Mouse (Mus musculus): ENCODE data around the gene Kdm1b.
A peak's percentile ranks its signal among the peaks of the same experiment; 100 is the strongest.

Kdm1b gene

GRCm38 (mm10) chr13:47043030-47043680 is at the start of gene Kdm1b:
TSS of gene Kdm1b (plus strand) at chr13:47043499.
- DNase-seq (ENCODE audit: low spot score in 2 of 2), result peak; percentile 97 to 99

GRCm38 (mm10) chr13:46997355-46997754 is 45.9 kb upstream of the Kdm1b start:
- no peak for DNase-seq (ENCODE audit: low spot score in 2 of 2)

GRCm38 (mm10) chr13:46999498-46999897 is 43.8 kb upstream of the Kdm1b start:
- no peak for DNase-seq (ENCODE audit: low spot score in 2 of 2)

DNA sequence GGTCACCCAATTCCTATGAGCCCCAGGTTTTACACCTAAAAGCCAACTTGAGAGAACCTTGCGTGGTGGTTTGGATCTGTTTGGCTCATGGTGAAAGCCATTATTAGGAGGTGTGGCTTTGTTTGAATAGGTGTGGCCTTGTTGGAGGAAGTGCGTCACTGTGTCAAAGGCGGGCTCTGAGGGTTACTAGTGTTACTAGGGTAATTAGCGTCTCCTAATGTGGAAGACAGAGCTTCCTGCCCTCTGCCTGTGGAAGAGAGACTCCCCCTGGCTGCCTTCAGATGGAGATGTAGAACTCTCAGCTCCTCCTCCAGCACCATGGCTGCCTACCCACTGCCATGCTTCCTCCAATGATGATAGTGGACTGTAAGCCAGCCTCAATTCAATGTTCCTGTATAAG is 41.7 kb upstream of the Kdm1b start:
- DNase-seq (ENCODE audit: low spot score in 2 of 2), result no peak

GRCm38 (mm10) chr13:47013740-47014139 is 29.6 kb upstream of the Kdm1b start:
- DNase-seq (ENCODE audit: low spot score in 2 of 2), result no peak

- DNase-seq (ENCODE audit: low spot score in 2 of 2), result peak; percentile 85 to 86
Observed at GRCm38 (mm10) chr13:47014334-47015194, 28.7 kb upstream of the Kdm1b start, which contains the start of gene Nhlrc1. TSS of gene Nhlrc1 (minus strand) at chr13:47014850.

GRCm38 (mm10) chr13:47015195-47015501 is 28.2 kb upstream of the Kdm1b start:
- DNase-seq (ENCODE audit: low spot score in 2 of 2), result no peak

DNA sequence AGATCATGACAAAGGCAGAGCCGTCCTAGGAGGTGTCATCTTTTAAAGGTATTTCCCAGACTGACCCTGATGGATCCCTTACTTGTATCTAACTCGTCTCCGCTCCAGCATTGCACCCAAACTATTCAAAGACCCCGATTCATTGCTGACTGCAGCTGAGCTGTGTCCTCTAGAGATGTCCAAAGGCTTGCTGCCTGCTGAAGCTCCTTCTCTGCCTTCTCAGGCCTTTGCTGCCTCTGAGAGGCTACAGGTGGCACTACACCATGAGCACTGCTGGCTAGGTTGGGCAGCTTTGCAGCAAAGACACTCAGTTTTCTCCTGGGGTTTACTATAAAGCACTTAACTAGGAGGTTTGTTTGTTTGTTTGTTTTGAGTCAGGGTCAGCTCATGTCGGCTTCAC is 26.0 kb upstream of the Kdm1b start:
- peak; percentile 81 to 83 for DNase-seq (ENCODE audit: low spot score in 2 of 2)

GRCm38 (mm10) chr13:47019774-47020173 is 23.5 kb upstream of the Kdm1b start:
- DNase-seq (ENCODE audit: low spot score in 2 of 2), result no peak

DNA sequence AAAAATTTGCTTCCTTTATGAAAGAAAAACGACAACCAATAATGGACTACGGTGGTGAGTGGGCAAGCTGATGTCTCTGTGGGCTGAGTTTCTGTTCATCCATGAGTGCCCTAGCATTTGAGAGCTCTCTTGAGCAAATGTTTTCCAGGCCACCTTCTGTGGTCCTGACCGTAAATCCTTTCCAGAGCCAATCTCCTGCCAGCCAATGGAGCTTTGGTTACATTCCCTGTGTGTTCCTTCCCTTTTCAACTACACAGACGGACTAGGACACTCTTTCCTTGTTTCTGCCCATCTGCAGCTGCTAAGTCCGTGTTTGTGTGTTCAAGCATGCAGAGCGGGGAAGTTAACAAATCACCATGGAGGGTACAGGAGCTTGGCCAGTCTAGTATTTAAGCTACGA is 22.5 kb upstream of the Kdm1b start:
- DNase-seq (ENCODE audit: low spot score in 2 of 2), result no peak

GRCm38 (mm10) chr13:47030376-47031107 is 12.8 kb upstream of the Kdm1b start:
- no peak for DNase-seq (ENCODE audit: low spot score in 2 of 2)

GRCm38 (mm10) chr13:47033602-47034001 is 9.7 kb upstream of the Kdm1b start:
- DNase-seq (ENCODE audit: low spot score in 2 of 2), result no peak

- no peak for DNase-seq (ENCODE audit: low spot score in 2 of 2)
Observed at GRCm38 (mm10) chr13:47037946-47038345, 5.4 kb upstream of the Kdm1b start.

- no peak for DNase-seq (ENCODE audit: low spot score in 2 of 2)
Observed at GRCm38 (mm10) chr13:47040061-47040460, 3.2 kb upstream of the Kdm1b start.

- DNase-seq (ENCODE audit: low spot score in 2 of 2), result no peak
Observed at GRCm38 (mm10) chr13:47042024-47042633, 1.2 kb upstream of the Kdm1b start.

DNA sequence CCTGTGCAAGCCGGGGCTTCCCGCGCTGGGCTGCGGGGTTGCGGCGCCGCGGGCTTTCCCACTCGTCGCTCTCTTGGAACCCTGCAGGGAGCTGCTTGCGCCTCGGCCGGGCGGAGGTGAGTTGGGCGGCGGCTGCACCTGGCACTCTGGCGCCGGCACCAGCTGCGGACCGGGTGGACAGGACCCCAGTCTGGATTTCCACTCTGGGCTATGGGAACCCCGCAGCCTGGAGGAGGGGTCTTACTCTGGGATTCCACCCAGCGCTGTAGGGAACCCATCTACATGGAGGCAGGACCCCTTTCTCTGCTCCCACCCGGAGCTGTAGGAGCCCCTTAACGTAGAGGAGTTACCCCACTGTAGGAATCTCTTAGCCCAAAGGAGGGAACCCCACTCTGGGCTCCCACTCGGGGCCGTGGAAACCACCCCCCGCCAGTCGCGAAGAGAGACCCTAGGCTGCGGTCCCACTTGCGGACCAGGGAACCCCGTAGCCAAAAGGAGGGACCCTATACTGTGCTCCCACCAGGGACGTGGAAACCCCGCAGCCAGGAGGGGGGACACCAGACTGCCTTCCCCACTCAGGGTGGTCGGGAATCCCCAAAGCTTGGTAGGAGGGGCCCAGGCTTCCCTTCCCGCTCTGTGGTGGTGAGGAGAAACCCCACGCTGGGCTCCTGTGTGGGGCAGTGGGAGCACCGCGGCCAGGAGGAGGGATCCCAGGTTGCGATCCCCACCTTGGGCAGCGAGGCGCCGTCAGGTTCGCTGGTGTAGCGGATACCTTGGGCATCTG is 726 bp downstream of the Kdm1b start:
- peak in 1 of 2 experiments; percentile 34 for DNase-seq (ENCODE audit: low spot score in 2 of 2)

GRCm38 (mm10) chr13:47044617-47044947 is 1.3 kb downstream of the Kdm1b start, which contains the start of gene Tpmt:
TSS of gene Tpmt (minus strand) at chr13:47044737.
- DNase-seq (ENCODE audit: low spot score in 2 of 2), result peak; percentile 41 to 62

- no peak for DNase-seq (ENCODE audit: low spot score in 2 of 2)
Observed at GRCm38 (mm10) chr13:47047996-47048395, 4.7 kb downstream of the Kdm1b start.

DNA sequence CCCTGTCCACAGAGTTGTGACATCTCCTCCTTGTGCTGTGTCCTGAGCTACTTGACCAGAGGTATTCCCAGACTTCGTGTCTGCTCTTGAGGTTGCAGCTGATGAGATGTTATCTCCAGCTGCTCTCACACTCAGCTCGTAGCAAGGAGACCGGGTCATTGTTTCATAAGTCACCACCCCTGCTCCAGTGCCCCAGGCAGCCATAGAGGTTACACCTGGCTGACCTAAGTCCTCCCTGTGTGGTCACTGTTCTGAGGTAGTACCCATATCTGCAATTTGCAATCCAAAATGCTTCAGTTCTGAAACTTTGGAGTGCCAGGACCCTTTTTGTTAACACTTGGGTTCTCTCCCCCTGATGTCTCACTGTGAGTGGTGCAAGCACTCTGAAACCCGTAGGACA is 6.7 kb downstream of the Kdm1b start:
- DNase-seq (ENCODE audit: low spot score in 2 of 2), result no peak

GRCm38 (mm10) chr13:47053971-47054370 is 10.7 kb downstream of the Kdm1b start:
- no peak for DNase-seq (ENCODE audit: low spot score in 2 of 2)

- DNase-seq (ENCODE audit: low spot score in 2 of 2), result peak; percentile 74 to 88
Observed at GRCm38 (mm10) chr13:47056126-47056525, 12.8 kb downstream of the Kdm1b start.

Measured in right cerebral cortex, postnatal 10 days (tissue).